Mouse (Mus musculus) urinary bladder, postnatal 10 days (tissue): ENCODE measurements around the gene Oit1.

ENCODE experiments used
- DNase-seq: peaks from one replicate; pipeline ENCODE4 v3.0.0; 2022; ENCODE audit warnings: low spot score

Oit1 gene

DNA sequence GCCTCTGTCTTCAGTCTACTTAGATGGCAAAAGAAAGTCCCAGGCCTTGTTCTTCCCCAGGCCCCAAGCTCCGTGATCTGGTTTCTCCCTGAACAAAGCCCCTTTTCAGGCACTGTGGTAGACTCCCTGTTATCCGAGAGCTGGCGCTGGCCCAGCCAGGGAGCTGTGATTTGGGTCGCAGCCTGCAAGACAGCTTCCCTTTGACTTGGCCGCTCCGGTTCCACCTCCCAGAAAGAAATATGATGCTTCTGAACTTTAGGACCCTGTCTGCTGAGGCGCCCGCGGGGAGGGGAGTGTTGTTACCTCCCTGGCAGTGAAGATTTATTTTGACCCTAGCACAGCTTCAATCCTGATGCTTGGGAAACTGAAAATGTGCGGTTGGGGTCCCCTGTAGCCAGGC is 42.6 kb downstream of the Oit1 start:
- no peak for DNase-seq

DNA sequence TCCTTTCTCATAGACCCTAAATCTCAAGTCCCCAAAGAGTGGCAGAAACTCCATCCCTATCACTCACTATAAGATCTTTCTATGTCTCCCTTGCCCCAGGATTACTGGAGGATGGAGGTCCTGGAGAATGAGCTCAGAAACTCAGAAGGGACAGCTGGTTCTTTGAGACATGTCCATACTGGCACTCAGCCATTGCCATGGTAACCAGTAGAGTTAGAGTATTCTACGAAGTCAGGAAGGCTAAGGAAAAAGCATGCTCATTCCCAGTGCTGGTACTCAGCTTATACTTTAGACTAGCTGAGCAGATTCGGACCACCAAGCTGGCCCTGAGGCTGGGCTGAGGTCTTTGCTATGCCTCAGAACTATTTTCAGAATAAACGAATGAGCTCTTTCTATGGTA is 44.0 kb downstream of the Oit1 start:
- DNase-seq, result no peak

DNA sequence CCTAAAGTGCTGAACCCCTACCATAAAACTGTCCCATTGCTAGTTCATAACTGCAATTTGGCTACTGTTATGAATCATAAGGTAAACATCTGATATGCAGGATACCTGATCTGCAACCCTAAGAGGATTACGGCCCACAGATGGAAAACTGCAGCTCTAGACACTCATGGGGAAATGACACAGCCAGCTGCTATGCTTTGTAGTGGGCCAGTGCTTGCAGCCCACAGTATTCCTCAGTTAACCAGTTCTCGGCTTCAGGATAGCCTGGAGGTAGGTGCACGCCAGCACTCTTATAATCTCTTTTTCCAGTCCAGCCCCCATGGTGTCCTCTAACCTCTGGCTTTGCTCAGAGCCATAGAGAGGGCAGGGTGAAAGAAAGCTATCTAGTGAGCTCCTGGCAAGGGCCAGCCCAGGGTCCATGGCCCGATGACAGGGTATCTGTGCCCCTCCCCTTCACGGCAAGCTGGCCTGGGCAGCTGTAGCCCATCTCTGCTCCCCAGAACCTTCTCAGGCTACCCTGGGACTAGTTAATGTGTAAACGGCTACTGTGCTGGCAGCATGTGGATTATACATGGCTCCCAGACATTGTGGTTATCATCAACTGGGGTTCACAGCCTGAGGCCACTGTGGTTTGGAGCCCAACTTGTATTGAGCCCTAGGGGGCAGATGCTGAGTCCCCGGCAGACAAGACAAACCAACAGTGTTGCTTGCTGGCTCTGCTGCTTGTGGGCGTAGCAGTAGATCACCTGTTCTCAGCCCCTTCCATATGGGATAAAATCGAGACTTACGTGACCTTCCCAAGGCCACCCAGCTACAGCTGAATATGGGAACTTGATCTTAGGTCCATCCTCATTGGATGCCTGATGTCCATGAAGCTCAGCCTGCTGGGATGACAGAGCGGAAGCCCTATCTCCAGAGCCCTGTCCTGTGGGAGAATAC is 46.0 kb downstream of the Oit1 start:
- DNase-seq, result no peak

DNA sequence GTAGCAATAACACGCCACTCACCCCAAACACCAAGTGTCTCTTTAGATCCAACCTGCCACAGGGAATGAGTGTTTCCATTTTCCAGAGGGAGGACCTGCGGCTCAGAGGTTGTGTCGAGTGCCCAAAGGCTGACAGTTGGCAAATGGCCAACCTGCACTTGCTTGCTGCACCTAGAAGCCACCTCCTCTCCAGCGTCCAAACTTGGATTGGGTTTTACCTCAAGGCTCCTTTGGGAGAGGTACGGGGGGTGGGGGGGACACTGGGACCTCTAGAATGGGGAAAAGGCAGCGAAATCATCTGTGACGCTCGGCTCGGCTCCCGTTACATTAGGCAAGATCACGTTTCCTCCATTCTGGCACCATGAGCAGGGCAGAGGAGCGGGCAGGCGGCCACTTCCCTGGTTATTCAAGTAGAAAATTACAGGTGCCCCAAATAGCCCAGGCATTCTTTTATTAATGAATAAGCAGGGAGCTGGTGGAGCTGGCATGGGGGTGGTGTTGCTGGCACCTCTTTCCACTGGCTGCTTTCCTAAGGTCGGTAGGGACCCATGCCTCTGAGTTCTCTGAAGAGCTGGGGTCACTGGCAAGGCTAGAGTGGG is 47.1 kb downstream of the Oit1 start:
- DNase-seq, result no peak

DNA sequence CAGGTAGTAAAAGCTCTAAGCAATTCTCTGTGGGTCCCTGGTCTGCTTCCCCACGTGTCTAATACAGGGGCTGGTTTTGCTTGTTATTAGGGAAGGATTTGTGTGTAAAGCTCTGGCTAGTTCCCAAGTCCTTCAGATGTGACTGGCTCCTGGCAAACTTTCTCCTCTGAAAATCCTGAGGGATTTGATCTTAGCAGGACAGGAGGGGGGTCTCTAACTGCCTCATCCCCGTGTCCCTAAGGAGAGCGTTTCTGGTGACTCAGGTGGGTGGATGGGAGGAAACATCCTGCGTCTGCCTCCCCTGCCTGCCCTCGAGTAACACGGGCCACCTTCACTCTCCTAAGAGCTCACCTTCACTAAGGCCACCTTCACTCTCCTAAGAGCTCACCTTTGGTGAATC is 48.2 kb downstream of the Oit1 start:
- DNase-seq, result no peak

DNA sequence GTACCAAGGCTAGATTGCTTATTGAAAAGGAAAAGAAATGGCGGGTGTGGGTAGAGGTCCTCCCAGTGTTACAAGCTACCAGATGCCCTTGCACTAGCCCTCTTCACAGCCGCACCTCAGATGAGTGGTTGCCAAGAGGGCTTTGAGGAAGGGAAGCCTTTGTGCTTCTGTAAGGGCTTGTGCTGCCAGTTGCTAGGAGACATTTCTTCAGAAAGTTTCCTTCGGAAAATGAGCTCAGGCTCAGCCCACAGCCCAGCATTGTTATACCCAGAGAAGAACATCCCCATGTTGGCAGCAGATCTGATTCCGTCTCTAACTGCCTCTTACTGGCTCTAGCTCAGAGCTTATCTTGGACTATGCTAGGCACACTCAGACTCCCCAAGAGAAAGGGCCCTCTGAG is 49.0 kb downstream of the Oit1 start:
- DNase-seq, result no peak

DNA sequence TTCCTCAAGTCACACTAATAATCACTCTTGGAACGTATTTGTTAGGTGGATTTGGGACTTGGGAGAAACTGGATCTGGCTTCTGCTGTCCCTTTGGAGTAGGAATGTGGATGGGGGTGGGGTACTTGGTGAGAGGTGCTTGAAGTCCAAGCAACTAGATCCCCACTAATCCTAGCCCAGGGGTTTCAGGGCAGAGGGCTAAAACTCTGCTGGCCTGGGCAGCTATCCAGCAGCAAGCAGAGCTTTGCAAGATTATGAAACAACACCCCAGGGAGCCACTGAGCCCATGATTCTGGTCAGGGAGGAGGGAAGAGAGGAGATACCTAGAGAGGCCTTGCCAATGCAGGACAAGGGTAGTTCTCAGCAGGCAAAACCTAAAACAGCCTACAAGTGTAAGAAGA is 51.2 kb downstream of the Oit1 start:
- DNase-seq, result no peak

DNA sequence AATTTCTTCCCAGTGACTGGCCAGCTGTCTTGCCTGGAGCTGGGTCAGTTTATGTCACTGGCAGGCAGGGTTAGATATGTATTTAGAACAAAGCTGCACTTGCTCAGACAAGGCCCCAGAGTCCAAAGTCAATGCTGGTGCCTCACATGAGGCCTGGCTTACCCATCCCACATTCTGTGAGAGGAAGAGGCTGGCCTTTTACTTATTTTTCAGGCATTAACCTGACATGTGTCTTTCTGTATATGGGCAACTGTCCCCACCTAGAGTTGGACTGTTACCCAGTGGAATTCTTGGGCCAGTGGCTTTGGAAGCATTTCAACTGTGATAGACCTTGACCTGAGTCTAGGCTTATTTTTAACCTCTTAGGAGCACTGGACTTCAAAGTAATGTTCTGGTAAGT is 51.6 kb downstream of the Oit1 start:
- DNase-seq, result no peak

DNA sequence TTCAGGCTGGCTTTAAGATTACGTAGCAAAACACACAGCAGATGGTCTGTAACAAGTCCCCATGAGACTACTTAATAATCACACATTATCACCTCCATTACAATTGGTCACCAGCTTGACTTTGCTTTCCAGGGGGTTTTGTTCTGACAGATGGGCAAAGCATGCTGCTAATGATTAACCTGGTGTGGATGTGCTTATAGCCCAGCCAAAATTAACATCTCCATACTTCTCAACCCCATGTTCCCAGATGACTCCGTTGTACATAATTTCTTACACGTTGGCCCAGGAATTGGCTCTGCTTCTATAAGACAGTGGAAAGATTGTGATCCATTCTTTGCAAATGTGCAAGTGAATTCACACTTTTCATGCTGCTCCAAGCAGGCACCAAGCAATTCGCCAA is 52.8 kb downstream of the Oit1 start:
- no peak for DNase-seq

DNA sequence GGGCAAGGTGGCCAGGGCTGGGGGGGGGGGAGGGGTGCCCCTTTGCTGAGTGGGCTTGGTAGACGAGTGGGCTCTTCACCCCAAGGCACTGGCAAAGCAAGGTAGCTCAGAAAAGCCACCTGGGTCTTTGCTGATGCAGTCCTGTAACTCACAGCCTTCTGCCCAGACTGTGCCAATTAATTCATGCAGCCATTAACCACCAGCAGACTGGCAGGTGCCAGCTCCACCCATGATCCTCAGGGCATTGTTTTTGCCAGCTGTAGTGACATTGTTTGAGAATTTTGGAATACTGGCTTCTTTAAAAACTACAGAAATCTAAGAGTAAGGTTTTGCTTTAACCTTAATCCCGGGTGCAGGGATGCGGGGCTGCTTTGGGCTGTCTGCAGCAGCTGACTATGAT is 58.0 kb downstream of the Oit1 start:
- DNase-seq, result no peak

DNA sequence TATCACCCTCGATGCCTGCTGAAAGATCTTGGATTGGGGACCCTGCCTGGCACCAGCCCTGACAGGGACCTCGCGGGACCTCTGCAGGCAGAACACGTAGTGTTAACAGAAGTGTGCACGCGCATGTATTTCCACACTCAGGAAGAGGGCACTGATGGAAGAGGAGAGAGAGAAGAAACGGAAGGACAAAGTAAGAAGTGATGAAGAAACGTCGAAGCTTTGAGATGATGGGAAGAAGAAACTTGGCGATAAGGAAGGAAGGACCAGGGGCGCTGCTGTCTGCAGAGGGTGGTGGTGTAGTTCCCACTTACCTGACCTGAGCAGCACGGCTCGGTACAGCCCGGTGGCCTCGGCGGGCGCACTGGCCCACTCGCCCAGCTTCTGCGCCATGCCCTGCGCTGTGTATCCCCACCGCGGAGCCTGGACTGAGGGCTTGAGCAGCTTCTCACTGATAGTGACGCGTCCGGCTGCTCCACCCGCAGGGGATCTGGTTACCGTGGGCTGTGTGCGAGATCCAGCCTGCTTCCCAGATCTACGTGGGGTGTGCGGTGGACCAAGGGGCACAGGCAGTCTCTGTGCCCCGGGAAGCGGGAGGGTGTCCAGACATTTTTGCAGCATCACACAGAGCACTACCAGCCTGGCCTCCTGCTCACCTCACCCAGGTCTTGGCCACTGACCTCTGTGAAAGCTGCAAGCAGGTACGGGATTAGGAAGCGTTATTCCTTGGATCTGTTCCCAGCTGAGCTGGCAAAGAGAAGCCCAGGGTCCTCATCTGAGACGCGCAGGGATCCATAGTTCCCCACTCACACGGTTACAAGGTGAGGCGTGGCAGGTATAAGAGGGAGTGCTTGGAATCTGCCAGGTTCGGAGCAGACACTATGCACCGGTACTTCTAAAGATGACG is 61.1 kb downstream of the Oit1 start, which contains the start of gene Fam107a:
Fam107a (minus strand) TSS at position 830 of the 904 bp plus-strand sequence.
- DNase-seq, result no peak

DNA sequence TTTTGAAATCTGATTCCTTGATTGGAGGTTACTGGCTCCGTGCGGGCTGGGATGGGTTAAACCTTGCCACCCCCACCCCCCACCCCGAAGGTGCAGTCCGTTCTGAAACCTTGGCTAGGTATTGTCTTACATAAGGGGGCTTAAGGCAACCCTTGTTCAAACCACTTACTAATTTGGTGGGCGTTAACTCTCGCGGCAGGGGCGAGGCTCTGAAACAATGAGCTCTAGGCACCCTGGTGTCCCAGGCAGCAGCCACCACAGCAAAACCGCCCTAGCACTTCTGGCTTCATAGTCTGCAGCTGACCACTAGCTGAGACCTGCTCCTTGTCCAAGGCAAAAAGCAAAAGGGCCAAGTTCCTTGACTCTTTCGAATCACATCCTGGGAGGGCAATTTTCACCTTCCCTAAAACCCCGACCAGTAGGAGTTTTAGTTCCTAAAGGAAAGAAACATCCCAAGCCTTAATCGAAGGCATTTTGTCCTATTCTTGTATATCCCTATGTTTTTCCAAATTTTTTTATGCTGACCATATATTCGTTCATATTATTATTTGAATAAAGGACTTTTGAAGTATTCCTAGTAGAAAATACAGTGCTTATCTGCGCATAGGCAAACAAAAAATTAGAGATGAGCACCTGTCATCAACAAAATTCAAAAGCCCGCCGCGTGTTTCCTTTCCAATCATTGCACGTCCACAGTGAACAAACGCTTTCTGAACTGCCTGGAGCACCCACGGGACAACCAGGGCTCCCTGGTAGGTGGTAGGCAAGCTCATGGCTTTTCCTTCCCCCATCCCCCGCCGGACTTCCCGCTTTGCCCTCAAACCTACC is 62.0 kb downstream of the Oit1 start:
- DNase-seq, result no peak

DNA sequence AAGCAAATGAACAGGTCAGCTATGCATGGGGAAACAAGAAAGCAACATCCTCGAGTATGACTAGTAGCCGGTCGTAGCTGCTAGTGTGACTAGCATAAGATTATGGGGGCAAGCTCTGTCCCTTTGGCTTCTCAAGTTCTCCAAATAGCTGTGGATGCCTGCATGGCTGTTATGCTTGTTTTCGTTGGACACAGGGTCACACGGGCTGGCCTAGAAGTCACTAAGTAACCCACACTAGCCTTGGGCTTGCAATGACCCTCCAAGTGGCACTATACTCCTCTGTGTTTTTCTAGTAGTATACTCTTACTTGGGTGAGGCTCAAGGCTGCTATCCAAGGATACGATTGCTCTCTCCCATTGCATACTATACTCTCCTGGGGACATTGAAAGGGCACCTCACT is 63.4 kb downstream of the Oit1 start:
- no peak for DNase-seq

DNA sequence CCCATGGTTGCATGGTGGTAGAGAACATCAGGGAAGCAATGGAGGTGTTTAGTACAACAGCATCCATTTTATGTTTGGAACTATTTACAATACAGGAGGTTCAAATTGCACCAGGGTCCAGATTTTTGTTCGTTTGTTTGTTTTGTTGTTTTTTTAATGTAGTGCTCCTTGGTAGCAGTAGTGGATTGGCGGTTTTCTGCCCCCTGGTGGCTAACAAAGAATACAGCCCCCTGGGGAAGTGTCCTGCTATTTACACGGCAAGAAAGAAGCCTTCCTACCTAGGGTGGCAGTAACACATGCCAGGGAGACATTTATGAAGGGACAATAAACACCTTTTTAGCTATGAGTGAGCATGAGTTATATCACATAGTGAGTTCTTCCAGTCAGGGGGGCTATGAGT is 64.0 kb downstream of the Oit1 start:
- DNase-seq, result no peak

DNA sequence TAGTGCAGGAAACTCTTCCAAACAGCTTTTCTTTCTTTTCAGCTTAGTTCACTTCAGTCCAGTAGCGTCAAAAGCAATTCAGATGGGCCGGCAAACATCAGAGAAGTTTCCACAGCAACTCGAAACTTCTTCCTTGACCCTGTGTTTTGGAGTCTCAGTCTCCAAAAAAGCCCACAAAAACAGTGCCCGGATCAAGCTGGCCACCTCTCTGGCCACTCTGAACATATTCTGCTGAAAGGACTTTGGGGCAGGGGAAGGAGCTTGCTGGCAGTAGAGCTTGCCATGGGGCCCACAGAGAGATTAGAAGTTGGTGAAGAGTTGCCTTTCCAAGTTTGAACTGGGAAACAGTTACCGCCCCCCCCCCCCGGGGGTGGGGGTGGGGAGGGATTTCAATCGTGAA is 64.7 kb downstream of the Oit1 start:
- DNase-seq, result no peak

DNA sequence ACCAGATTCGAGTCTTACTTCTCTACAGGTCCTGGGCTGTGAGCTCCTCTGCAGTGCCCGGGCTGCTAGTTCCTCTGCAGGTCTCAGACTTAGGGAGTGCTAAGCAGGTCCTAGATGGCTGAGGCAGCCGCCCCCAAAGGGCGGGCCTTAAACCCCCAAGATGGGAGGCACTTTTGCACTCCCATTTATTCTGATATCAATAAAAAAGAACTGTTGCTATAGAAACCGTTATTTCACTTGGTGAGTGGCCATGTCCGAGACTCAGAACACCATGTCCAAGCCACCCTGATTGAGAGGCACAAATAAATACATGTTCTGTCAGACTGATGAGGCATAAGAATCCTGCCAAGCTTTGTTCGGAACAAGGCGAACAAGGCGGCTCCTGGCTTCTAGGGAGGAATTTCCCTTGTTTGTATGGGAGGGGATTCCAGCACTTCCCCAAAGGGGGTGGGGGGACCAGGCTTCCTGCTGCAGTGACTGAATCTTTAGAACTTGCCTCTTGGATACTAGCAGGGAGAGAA is 68.9 kb downstream of the Oit1 start:
- no peak for DNase-seq

DNA sequence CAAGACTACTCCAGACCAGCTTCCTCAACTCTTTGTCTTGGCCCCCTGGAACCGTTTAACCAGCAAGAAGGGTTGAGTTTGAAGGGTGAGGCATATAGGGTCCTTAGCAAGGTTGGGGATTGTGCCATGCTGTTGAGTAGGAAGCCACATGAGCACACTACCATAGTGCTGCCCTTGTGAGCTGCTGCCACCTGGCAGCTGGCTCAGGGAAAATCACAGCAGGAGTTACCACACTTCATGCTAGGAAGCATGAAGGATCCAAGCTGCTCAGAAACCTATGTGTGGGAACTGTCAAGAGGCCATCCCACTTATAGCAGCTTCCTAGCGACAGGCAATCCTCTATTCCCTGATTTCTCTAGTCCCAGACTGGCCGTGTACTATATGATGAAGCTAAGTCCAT is 69.9 kb downstream of the Oit1 start:
- DNase-seq, result no peak

DNA sequence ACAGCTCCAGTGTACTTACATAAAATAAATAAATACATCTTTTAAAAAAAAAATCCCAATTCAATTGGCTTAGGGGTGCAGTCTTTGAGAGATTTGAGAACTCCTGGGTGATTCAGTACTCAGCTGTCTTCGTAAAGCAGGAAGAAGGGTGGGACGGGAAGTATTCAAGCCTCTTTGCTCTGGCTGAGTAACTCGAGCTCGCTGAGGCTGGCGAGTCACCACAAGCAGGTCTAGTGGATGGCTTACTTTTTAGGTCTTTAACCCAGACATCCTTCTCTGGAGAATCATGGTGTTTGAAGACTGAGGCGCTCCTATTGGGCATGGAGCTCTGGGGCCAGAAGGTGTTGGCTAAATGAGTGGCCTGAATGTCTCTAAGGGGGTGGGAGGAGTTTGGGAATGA is 71.7 kb downstream of the Oit1 start:
- DNase-seq, result no peak

DNA sequence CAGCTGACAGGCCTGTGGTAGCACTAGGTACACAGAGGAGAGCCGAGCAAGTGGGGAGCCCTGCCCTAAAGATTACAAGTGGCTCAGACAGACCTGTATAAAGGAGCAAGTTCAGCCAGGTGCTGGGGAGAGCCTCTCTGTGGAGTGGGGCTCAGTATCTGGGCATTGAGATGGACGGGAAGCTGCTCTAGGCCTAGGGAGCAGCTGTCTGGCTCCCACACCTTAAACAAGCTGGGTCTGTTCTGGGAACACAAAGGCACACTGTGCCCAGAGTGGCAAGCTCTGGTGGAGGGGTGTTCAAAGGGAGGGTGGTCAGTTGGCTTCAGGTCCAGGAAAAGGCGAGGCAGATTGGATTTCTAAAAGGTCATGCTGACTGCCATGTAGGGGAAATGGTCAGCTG is 73.5 kb downstream of the Oit1 start:
- no peak for DNase-seq

DNA sequence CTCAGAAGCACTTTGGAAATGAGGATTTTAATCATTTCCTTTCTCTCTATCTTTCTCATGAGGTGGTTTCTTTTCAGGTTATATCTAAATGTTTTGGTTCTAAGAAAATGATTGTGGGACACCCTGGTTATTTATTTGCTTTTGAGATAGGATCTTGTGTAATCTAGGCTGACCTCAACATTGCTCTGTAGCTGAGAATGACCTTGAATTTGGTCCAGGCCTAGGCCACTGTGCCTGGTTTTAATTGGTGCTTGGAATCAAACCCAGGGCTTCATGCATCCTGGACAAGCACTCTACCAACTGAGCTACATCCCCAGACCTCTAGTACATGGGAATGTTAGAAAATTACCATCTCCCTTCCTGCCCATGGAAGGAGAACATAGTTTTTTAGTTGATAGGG is 74.5 kb downstream of the Oit1 start:
- DNase-seq, result no peak

DNA sequence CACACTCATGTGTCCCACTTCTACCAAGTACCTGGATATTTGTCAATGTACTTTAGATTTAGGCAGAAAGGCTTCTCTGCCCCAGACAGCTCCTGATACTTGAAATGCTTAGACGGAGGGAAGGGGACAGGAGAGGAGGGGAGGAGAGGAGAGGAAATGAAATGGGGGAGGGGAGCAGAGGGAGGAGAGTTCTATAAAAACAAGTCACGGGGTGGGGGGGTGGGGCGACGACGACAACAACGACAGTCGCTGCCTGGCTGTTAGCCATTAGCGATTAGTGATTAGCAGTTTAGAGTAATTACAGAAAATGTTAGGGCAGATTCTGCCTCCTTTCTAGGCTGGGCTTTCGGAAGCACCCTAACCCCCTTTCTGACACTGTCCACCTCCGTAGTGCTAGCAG is 75.9 kb downstream of the Oit1 start:
- DNase-seq, result no peak

DNA sequence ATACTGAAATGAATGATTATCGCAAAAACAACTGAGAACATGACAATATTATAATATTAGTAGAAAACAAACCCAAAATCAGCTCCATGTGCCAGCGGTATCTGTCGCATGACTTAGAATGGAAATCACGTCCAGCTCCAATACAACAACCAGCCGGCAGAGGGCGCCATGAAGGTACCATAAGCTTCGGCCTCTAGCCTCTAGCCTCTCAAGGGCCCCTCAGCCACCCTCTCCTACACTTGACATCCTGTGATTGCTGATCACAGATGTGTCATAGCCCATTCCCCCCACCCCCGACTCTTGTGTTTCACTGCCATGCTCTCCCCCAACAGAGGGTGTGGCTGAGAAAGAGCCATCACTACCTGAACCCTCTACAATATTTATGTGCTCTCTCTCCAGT is 78.3 kb downstream of the Oit1 start:
- no peak for DNase-seq
